Mouse (Mus musculus): ENCODE measurements around the gene Dusp8.

- TF ChIP-seq POLR2A (IDR thresholded peaks at IDR 0.05; ENCODE audit: low read depth, low read length) (no peak), CTCF (IDR thresholded peaks at IDR 0.05; ENCODE audit: borderline replicate concordance, insufficient read depth, low read length) (no peak)
Observed at GRCm38 (mm10) chr7:142055431-142055830, 40.2 kb downstream of the Dusp8 start.

All from embryonic fibroblast, embryonic 13.5 days (primary cell).